Mouse (Mus musculus) bone marrow macrophage, adult 2 months (primary cell): Measurements from ENCODE around the gene Igtp. TPM values are rescaled to one million over a fixed set of nuclear protein-coding genes. Genes with fewer than 3 reads are reported as not detected.
"Not testable (repeated sequence)": the region's sequence is repeated elsewhere in the genome, so short reads cannot be mapped to it uniquely, and the experiment has no call there.

Experiments used
- H3K27ac ChIP-seq: 2 replicates; pipeline ENCODE4 v1.5.1; 2012; ENCODE audit warnings: low read depth, low read length; ENCODE audit not compliant: insufficient read depth
- H3K4me1 ChIP-seq: 2 replicates; pipeline ENCODE4 v1.6.1; 2012; ENCODE audit warnings: low read length; ENCODE audit not compliant: control insufficient read depth, insufficient read depth
- H3K4me3 ChIP-seq: 2 replicates; pipeline ENCODE4 v1.5.1; 2012; ENCODE audit warnings: mild to moderate bottlenecking, low read length, moderate library complexity; ENCODE audit not compliant: insufficient read depth
- CTCF ChIP-seq: IDR thresholded peaks from 2 replicates; pipeline ENCODE4 v1.5.1; 2012; ENCODE audit warnings: low read depth, mild to moderate bottlenecking, low read length, moderate library complexity
- POLR2A ChIP-seq: IDR thresholded peaks from 2 replicates; pipeline ENCODE4 v1.6.1; 2012; ENCODE audit warnings: mild to moderate bottlenecking, low read depth, low read length, borderline replicate concordance
- polyA plus RNA-seq: library from polyadenylated mRNA; stranded (reverse); fragments of >200 nt; gene quantifications from 2 replicates; pipeline ENCODE4 v1.2.4, GENCODE M21; 2012; ENCODE audit not compliant: missing spikeins, insufficient read depth, insufficient read length

Igtp gene
- polyA plus RNA-seq = 31.3 and 33.3 TPM in 2 replicates

DNA sequence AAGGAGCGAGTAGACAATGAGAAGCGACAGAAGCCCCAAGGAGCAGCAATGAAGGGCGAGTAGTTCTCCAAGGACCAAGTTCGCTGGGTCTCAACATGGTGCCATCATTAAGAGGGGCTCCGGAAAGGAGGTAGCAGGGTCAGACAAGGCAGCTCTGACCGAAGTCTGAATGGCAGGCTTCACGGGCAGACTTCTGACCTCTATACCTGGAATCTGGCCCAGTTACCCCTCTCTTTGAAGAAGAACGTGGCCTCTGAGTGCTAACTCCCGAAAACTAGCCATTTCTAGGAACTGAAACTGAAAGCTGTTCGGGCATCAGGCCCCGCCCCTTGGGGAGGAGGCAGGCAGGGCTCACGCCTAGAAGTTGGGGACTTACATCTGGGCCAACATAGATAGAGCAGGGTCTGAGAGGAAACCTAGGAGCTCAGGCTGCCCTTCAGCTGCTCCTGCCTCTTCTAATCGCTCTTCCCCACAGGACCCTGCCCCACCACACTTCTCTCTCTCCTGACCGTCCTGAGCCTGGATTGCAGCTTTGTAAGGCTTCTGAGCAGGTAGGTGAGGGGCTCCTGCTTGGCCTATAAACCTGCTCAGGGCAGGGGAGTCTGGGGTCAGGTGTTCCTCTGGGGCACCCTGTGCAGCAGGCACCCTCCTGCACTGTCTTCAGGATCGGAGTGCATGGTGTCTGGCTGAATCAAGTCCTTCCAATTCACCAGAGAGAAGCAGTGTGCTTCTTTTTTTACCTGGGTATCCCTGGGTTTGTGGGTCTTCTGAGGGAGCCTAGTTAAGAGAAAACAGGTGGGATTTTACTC lies at the start of gene Igtp, which contains the start of gene Irgm2:
Igtp (plus strand) TSS at position 328 of the 809 bp plus-strand sequence.
Irgm2 (plus strand) TSS at position 390 of the 809 bp plus-strand sequence.
- Histone ChIP-seq H3K4me3 (peak within 1 kb of the TSS; percentile 60), H3K27ac (peak within 1 kb of the TSS; percentile 67)
- TF ChIP-seq POLR2A = 0 out of 2 replicates have a peak, but pooled peaks have one; percentile 29
- H3K4me1 ChIP-seq = not testable (repeated sequence)

DNA sequence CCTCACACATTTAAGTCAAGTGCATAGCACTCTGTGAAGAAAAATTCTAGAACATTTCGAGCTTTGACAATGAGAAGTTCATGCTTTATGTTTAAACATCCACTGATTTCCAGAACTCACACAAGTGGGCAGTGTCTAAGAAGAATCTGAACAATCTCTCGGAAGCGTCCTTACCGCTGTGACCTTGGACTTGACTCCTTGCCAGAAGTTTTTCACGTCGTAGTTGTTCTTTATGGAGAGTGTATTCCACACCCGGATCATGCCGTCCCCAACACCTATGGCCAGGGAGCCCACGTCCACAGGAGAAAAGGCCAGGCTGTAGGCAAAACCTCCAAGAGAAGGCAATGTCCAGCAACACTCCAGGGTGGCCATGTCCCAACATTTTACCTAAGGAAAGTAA lies 43.9 kb upstream of the Igtp start:
- H3K4me3 ChIP-seq = no peak overlapping the region
- TF ChIP-seq CTCF = no peak
- TF ChIP-seq POLR2A = no peak
- no peak overlapping the region for H3K27ac ChIP-seq
- H3K4me1 ChIP-seq = peaks cover 3% of the 10 kb centered on the region; the same call in 1 of the 2 replicates

DNA sequence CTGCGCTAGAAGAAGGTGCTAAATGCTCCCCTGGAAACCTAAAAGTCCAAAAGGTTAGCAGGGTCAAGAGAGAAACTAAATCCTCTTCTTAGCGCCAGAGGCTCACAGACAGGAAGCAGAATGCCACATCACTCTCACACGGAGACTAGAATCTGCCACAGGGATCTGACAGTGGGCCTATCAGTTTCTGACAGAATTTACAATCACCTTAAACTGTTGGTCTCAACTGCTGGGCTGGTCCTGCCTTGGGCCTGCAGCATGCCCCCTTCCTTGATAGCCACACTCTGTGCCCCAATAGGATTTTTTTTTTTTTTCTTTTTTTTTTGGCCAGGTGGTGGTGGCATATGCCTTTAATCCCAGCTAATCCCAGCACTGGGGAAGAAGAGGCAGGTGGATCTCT lies 42.5 kb upstream of the Igtp start:
- H3K27ac ChIP-seq = no peak overlapping the region
- TF ChIP-seq POLR2A (no peak), CTCF (no peak)
- H3K4me1 ChIP-seq = peaks cover 3% of the 10 kb centered on the region; the same call in 1 of the 2 replicates
- H3K4me3 ChIP-seq = no peak overlapping the region

GRCm38 (mm10) chr11:58165072-58165471 lies 34.3 kb upstream of the Igtp start:
- no peak overlapping the region for H3K27ac ChIP-seq
- no peak for TF ChIP-seq POLR2A
- TF ChIP-seq CTCF = no peak
- no peaks in the 10 kb centered on the region for H3K4me1 ChIP-seq
- H3K4me3 ChIP-seq = no peak overlapping the region

DNA sequence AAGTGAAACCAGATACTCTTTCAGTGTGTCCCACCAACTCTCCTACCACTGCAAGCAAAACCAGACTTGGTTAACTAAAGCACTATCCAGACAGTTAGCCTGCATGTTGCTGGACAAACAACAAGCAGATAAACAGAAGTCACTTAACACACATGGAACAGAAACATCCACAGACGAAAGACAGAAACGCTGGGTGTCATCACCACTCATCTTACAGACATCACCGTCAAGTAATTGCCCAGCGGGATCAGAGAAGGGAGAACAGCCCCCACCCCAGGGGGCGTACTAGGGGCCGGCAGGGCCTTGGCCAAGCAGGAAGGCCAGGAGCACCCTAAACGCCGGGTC lies 31.6 kb upstream of the Igtp start:
- Histone ChIP-seq H3K4me1 (peaks cover 6% of the 10 kb centered on the region), H3K27ac (no peak overlapping the region), H3K4me3 (peak overlapping the region; percentile 93)
- TF ChIP-seq POLR2A = no peak
- no peak for TF ChIP-seq CTCF

DNA sequence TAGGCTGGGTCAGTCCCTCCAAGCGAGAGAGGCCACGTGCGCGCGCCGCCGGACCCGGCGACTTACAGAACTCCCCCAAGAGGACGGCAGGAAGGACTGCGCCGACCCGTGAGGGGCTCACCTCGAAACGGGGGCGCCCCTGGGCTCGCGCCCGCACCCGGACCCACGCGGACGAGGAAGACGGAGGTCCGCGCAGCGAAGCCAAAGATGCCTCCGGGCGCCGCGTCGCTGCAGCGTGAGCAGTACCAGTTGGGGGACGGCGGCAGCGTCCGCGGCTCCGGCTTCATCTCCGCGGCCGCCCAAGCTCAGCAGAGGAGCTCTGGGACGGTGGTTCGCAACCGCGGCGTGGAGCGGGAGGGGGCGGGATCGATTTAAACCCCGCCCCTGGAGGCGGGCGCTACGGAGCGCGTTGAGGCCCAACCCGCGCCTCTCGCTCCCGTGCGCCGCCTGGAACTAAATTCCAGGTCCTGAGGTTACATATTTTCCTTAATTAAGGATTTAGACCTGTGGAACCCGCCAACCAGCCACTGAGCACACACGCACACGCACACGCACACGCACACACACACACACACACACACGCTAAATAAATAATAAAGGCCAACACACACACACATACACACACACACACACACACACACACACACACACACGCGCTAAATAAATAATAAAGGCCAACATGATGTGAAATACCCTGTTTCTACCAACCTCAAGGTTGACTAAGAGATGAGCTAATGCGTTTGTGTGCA lies 31.0 kb upstream of the Igtp start, which contains the start of gene Gemin5:
Gemin5 (minus strand) TSS at position 373 of the 749 bp plus-strand sequence.
- Histone ChIP-seq H3K27ac (peak within 1 kb of the TSS; percentile 50), H3K4me3 (peak within 1 kb of the TSS; percentile 93), H3K4me1 (peaks cover 7% of the 10 kb centered on the region)
- no peak for TF ChIP-seq POLR2A
- no peak for TF ChIP-seq CTCF

DNA sequence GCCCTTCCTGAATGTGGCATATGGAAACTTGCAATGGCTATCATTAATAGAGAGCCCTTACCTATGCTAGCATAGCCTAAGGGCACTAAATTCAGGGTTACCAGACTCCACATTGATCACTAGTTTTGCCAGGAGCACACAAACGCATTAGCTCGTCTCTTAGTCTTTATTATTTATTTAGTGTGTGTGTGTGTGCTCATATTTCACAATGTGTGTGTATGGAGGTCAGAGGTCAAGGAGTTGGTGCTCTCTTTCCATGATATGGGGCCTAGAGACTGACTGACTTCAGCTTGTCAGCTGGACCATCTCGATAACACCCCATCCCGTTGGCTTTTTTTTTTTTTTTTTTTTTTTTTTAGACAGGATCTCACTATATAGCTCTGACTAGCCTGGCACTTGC lies 29.7 kb upstream of the Igtp start:
- peaks cover 7% of the 10 kb centered on the region for H3K4me1 ChIP-seq
- H3K27ac ChIP-seq = no peak overlapping the region
- TF ChIP-seq CTCF (no peak), POLR2A (no peak)
- H3K4me3 ChIP-seq = no peak overlapping the region

DNA sequence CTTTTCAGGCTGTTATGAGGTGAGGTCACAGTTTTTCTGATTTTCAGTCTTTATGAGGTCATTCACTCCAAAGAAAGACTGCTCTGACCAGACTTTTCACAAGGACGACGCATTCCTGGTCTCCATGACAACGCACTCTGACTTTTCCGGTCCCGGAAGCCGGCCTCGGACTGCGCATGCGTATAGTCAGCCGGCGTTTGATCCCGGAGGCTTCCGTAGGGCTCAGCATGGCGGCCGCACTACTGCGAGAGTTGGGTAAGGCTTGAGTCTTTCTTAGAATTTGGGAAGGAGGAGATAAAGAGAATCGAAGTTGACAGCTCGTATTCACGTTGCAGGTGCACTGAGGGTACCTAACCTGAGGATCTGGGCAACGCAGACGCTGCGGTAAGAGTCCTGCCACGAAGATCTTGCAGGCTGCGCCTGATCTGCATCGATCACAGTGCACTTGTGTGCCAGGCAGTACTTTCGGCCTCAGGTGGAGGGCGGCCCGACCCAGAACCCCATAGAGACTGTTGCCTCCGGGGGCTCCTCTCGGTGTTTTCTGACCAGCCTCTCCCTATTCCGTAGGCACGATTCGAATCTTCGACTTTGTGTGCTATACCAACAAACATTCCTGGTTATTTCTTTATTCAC lies 27.8 kb upstream of the Igtp start, which contains the start of gene Mrpl22:
Mrpl22 (plus strand) TSS at position 203 of the 633 bp plus-strand sequence.
- peak within 1 kb of the TSS; percentile 94 for H3K4me3 ChIP-seq
- peak within 1 kb of the TSS; percentile 32; the same call in 1 of the 2 replicates for H3K27ac ChIP-seq
- H3K4me1 ChIP-seq = peaks cover 7% of the 10 kb centered on the region
- no peak for TF ChIP-seq POLR2A
- no peak for TF ChIP-seq CTCF

DNA sequence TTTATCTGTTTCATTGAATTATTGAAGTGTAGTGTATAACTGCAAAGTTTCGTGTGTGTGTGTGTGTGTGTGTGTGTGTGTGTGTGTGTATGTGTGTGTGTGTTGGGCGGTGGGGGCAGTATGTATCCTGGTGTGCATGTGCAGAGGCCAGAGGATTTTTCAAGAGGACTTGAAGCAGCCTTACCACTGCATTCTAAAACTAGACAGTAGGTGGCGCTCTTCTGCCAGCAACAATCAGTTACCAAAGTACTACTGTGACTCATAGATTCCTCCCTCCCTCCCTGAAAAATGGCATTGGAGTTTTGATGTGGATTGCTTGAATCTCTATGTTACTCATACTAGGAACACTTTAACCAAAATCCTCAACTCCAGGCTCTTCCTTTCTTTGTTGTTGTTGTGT lies 19.8 kb upstream of the Igtp start:
- TF ChIP-seq CTCF = no peak
- no peak for TF ChIP-seq POLR2A
- H3K4me1 ChIP-seq = peaks cover 4% of the 10 kb centered on the region
- H3K27ac ChIP-seq = no peak overlapping the region
- no peak overlapping the region for H3K4me3 ChIP-seq

- not testable (repeated sequence) for H3K4me3 ChIP-seq, H3K27ac ChIP-seq, H3K4me1 ChIP-seq
These were observed 19.4 kb upstream of the Igtp start for GRCm38 (mm10) chr11:58179986-58180385.
